Mouse (Mus musculus) liver, embryonic 14.5 days (tissue): ENCODE results near the gene Neurod1. TPM values are rescaled to one million over a fixed set of nuclear protein-coding genes. Genes with fewer than 3 reads are reported as not detected.

Source experiments
- ATAC-seq: fragments of 200-750 bp; cut with Nextera tagmentation; 2 replicates; pipeline ENCODE4 v1.8.0; 2017; ENCODE audit warnings: moderate number of reproducible peaks, mild to moderate bottlenecking, moderate library complexity; ENCODE audit not compliant: insufficient read depth
- DNase-seq, 3 experiments: peaks; one replicate each; pipeline ENCODE4 v3.0.0-alpha.2; 2012 to 2013; ENCODE audit warnings: low read depth in 3 of 3, low spot score in 3 of 3
- H3K27ac ChIP-seq: fragments of 300-500 bp; sonication (generic); 2 replicates; pipeline ENCODE4 v1.5.1; 2014; ENCODE audit warnings: moderate library complexity, mild to moderate bottlenecking, control low read depth, inconsistent platforms
- H3K27me3 ChIP-seq: fragments of 300-500 bp; sonication (generic); 2 replicates; pipeline ENCODE4 v1.6.1; 2014; ENCODE audit warnings: mild to moderate bottlenecking, low read length, moderate library complexity; ENCODE audit not compliant: control insufficient read depth, insufficient read depth
- H3K36me3 ChIP-seq: fragments of 300-500 bp; sonication (generic); replicated peaks from 2 replicates; pipeline ENCODE4 v1.6.1; 2014; ENCODE audit warnings: low read depth; ENCODE audit not compliant: control insufficient read depth, insufficient read depth
- H3K4me1 ChIP-seq, 2 experiments: fragments of 200-500 bp in 1 of 2; fragments of 300-500 bp in 1 of 2; sonication (generic) in 1 of 2; replicated peaks; 2 replicates each; pipeline ENCODE4 v1.6.1; 2012 to 2014; ENCODE audit warnings: antibody characterized with exemption in 1 of 2, inconsistent platforms in 1 of 2, low read length in 1 of 2; ENCODE audit not compliant: control insufficient read depth in 2 of 2, insufficient read depth in 2 of 2
- H3K4me2 ChIP-seq: fragments of 300-500 bp; sonication (generic); 2 replicates; pipeline ENCODE4 v1.6.1; 2014; ENCODE audit warnings: low read depth, mild to moderate bottlenecking, control low read depth, moderate library complexity
- H3K4me3 ChIP-seq, 2 experiments: fragments of 200-500 bp in 1 of 2; fragments of 300-500 bp in 1 of 2; sonication (generic) in 1 of 2; 2 replicates each; pipeline ENCODE4 v1.5.1; 2012 to 2014; ENCODE audit warnings: low read depth in 2 of 2, low read length in 2 of 2, mild to moderate bottlenecking in 2 of 2, control low read depth in 1 of 2, inconsistent platforms in 1 of 2, moderate library complexity in 1 of 2; ENCODE audit not compliant: insufficient read depth in 1 of 2
- H3K9ac ChIP-seq: fragments of 300-500 bp; sonication (generic); replicated peaks from 2 replicates; pipeline ENCODE4 v1.6.1; 2014; ENCODE audit warnings: mild to moderate bottlenecking, control low read depth, moderate library complexity
- H3K9me3 ChIP-seq: fragments of 300-500 bp; sonication (generic); 2 replicates; pipeline ENCODE4 v1.6.1; 2016; ENCODE audit warnings: low read length, mixed read lengths; ENCODE audit not compliant: control insufficient read depth
- CTCF ChIP-seq: IDR thresholded peaks from 2 replicates; pipeline ENCODE4 v1.5.1; 2016; ENCODE audit warnings: antibody characterized with exemption, low read depth, control low read depth
- EP300 ChIP-seq: IDR thresholded peaks from 2 replicates; pipeline ENCODE4 v1.6.1; 2016; ENCODE audit warnings: antibody characterized with exemption, low read depth
- WGBS: fragments of 180-500 bp; shearing (Covaris S2); extraction: QIAGEN DNeasy Blood & Tissue Kit; methylation state at CpG from one replicate; pipeline ENCODE4 v1.1.7; 2014; ENCODE audit not compliant: insufficient replicate concordance; 5-methylcytosine and 5-hydroxymethylcytosine counted together
- polyA plus RNA-seq, 2 experiments: library from polyadenylated mRNA; depleted of rRNA in 1 of 2; stranded (reverse) in 1 of 2; unstranded in 1 of 2; fragments of >200 nt; fragmentation: Nextera tagmentation in 1 of 2; extraction: Ambion mirVana in 1 of 2; gene quantifications; 2 replicates each; pipeline versions ENCODE4 v1.2.1 to v1.2.3; 2012 to 2014

Gene Neurod1
- polyA plus RNA-seq, 2 experiments: 0.01 TPM; not detected in 1

GRCm38 (mm10) chr2:79457434-79457833 lies 883 bp upstream of the Neurod1 start:
- TF ChIP-seq CTCF (no peak), EP300 (no peak)
- Histone ChIP-seq H3K36me3 (no peaks in the 10 kb centered on the region), H3K4me2 (no peak overlapping the region), H3K27me3 (peaks cover 70% of the 10 kb centered on the region), H3K9me3 (no peaks in the 10 kb centered on the region), H3K9ac (no peak overlapping the region), H3K27ac (no peak overlapping the region), H3K4me3 (no peak overlapping the region), H3K4me1 (no peaks in the 10 kb centered on the region)
- WGBS: 41% methylated on average over 3 of the region's 3 CpGs
- ATAC-seq (no peak), DNase-seq (no peak)

- 6% methylated on average over 10 of the region's 10 CpGs for WGBS
- Histone ChIP-seq H3K36me3 (no peaks in the 10 kb centered on the region), H3K9me3 (no peaks in the 10 kb centered on the region), H3K9ac (no peak overlapping the region), H3K4me1 (no peaks in the 10 kb centered on the region), H3K4me3 (no peak overlapping the region), H3K4me2 (no peak overlapping the region), H3K27me3 (peaks cover 70% of the 10 kb centered on the region), H3K27ac (no peak overlapping the region)
- DNase-seq (no peak), ATAC-seq (no peak)
- TF ChIP-seq CTCF (no peak), EP300 (no peak)
Observed at GRCm38 (mm10) chr2:79455646-79456045, 905 bp downstream of the Neurod1 start.

DNA sequence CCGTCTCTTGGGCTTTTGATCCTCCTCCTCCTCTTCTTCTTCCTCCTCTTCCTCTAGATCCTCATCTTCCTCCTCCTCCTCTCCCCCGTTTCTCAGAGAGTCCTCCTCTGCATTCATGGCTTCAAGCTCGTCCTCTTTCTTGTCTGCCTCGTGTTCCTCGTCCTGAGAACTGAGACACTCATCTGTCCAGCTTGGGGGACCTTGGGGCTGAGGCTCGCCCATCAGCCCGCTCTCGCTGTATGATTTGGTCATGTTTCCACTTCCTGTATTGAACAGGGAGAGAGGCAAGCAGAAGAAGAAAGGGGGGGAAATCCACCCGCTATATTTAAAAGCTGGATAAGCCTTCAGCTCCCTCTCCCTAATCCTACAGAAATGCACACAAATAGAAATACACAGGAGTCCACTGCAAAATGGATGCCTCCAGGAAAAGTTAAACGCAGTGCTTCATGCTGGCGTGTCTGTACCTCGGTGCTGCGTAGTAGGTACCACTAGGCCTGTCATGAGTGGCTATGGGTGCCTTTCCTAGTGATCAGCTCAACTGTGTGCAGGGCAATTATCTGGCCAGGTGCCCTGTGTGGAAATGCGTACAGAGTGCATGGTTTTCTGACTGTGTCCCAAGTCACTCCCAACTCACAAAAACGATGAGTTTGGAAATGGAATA lies 1.6 kb downstream of the Neurod1 start:
- ATAC-seq (no peak), DNase-seq (no peak)
- peaks cover 62% of the 10 kb centered on the region for H3K27me3 ChIP-seq
- no peak overlapping the region for H3K4me3 ChIP-seq
- no peaks in the 10 kb centered on the region for H3K36me3 ChIP-seq
- no peaks in the 10 kb centered on the region for H3K4me1 ChIP-seq
- no peak overlapping the region for H3K9ac ChIP-seq
- no peak overlapping the region for H3K4me2 ChIP-seq
- H3K27ac ChIP-seq: no peak overlapping the region
- no peaks in the 10 kb centered on the region for H3K9me3 ChIP-seq
- TF ChIP-seq EP300: no peak
- no peak for TF ChIP-seq CTCF
- WGBS: 14% methylated on average over 15 of the region's 15 CpGs

DNA sequence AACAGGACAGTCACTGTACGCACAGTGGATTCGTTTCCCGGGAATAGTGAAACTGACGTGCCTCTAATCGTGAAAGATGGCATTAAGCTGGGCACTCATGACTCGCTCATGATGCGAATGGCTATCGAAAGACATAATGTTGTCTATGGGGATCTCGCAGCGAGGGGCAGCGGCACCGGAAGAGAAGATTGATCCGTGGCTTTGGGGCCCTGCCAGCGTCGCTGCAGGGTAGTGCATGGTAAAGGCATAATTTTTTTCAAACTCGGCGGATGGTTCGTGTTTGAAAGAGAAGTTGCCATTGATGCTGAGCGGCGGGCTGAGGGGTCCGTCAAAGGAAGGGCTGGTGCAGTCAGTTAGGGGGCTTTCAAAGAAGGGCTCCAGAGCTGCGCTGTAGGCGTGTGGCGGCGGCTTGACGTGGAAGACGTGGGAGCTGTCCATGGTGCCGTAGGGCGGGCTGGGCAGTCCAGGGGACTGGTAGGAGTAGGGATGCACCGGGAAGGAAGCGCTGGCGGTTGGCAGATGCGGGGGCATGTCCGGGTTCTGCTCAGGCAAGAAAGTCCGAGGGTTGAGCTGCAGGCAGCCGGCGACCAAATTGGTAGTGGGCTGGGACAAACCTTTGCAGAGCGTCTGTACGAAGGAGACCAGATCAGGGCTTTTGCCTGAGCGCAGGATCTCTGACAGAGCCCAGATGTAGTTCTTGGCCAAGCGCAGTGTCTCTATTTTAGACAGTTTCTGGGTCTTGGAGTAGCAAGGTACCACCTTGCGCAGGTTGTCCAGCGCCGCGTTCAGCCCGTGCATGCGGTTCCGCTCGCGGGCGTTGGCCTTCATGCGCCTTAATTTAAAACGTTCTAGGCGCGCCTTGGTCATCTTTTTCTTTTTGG lies 2.4 kb downstream of the Neurod1 start:
- 3% methylated on average over 55 of the region's 55 CpGs for WGBS
- TF ChIP-seq EP300 (no peak), CTCF (no peak)
- H3K36me3 ChIP-seq: no peaks in the 10 kb centered on the region
- no peaks in the 10 kb centered on the region for H3K4me1 ChIP-seq
- peaks cover 55% of the 10 kb centered on the region for H3K27me3 ChIP-seq
- no peak overlapping the region for H3K27ac ChIP-seq
- H3K9ac ChIP-seq: no peak overlapping the region
- no peaks in the 10 kb centered on the region for H3K9me3 ChIP-seq
- DNase-seq: peak; percentile 9 to 24 (median 19)
- ATAC-seq: no peak
- H3K4me3 ChIP-seq: peak overlapping the region; percentile 39 to 51
- peak overlapping the region; percentile 57 for H3K4me2 ChIP-seq

GRCm38 (mm10) chr2:79451438-79451837 lies 5.1 kb downstream of the Neurod1 start:
- no peak overlapping the region for H3K4me3 ChIP-seq
- TF ChIP-seq EP300 (no peak), CTCF (no peak)
- 36% methylated on average over 5 of the region's 5 CpGs for WGBS

More at GRCm38 (mm10) chr2:79451438-79451837, 5.1 kb downstream of the Neurod1 start:
- no peaks in the 10 kb centered on the region for H3K4me1 ChIP-seq
- H3K9me3 ChIP-seq: no peaks in the 10 kb centered on the region
- no peak overlapping the region for H3K27ac ChIP-seq
- no peak for DNase-seq
- no peak overlapping the region for H3K4me2 ChIP-seq
- ATAC-seq: no peak
- H3K36me3 ChIP-seq: no peaks in the 10 kb centered on the region
- H3K9ac ChIP-seq: no peak overlapping the region
- peaks cover 28% of the 10 kb centered on the region for H3K27me3 ChIP-seq
